Mouse (Mus musculus): ENCODE measurements around the gene Icam5.

The Icam5 gene

DNA sequence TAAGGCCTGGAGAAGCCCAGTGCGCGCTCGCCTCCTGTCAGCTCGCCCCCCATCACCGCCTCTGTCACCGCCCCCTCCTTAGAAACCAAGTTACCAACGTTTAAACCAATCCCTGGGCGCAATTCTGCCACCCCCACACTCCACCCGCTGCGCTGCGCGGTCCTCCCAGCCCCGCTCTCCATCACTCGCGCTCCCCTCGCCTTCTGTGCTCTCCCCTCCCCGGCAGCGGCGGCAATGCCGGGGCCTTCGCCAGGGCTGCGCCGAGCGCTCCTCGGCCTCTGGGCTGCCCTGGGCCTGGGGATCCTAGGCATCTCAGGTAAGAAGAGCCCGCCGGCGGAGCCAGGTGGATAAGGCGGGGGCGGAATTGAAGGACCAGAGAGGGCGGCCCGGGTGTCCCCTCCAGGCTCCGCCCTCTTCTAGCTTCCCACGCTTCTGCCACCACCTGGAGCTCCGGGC lies at the start of gene Icam5:
Gene Icam5, plus strand, starts transcription at position 178 of the 456 bp plus-strand sequence.
- WGBS, result under 1% methylated on average over 34 of the region's 35 CpGs

DNA sequence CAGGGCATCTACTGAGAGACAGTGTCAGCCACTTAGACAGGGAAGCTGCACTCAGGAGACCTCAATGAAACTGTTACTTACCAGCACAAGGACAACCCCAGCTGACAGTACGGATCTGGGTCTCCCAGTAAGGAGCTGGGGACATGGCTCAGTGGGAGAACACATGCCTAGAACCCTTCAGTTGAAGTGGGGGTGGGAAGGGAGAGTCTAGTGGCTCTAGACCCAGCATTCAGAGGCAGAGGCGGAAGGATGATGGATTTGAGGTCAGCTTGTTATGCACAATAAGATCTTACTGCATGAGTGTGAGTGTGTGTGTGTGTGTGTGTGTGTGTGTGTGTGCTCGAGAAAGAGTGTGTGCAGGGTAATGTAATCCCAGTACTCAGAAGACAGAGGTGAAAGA lies 49.7 kb upstream of the Icam5 start:
- 78% methylated on average over 3 of the region's 3 CpGs for WGBS

DNA sequence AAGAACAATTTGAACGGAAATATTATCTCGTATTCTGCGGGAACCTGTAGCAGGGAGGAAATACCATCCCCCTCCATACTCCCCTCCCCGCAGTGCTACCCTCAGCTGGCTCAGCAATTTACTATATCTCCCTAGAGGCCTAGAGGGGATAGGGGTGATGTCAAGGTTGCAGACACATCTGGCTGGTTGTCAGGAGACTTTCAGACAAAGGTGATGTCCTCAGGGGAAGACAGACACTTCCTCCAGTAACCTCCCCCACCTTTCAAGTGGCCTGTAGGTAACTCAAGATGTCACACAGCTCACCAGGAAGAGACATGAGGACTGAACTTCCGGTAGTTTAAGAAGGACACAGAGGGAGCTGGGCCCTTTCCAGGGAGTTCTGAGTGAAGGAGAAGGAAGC lies 48.7 kb upstream of the Icam5 start:
- WGBS, result 72% methylated on average over 5 of the region's 5 CpGs

DNA sequence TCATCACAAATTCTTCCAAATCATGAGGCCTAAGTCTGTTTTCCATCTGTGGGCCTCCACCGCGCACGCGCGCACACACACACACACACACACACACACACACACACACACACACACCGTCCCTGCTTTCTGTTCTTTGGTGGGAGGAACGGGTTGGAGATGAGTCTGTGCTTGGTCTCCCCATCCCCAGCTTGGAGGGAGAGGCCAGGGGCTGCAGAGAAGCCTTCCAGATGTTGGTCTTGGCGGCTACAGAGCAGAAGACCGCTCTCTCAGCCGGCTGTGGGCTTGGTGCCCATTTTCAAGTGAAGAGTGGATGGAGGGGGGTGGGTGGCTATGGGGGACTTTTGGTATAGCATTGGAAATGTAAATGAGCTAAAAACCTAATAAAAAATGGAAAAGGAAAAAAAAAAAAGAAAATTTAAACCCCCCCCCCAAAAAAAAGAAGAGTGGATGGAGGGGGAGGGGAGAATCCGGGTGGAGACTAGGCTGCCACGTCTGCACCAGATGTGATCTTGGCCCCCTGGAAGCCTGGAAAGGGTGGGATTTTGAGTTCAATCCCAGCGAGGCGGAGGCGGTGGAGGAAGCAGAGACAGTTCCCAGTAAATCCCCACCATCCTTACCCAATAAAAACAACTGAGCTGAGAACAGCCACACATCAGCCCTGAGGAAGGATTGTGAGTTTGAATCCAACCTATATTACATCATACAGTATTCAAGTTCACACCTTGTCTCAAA lies 44.8 kb upstream of the Icam5 start:
- 62% methylated on average over 15 of the region's 15 CpGs for WGBS

DNA sequence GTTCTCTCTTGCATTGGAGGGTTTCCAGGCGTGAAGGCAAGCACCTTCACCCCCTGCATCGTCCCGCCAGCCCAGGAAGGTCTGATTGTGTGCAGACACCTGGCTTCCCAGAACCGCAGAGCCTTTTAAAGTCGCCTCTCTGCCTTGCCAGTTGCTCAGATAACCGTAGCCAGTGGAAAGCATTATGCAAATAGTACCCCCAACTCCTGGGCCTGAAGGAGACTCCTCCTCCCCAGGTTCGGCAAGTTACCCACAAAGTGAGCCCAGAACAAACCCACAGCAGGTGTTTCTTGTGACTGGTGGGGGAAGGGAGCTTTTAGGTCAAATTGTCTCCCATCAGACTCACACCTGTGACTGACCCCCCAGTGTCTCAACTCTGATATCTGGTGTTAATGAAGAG lies 43.9 kb upstream of the Icam5 start:
- WGBS, result 48% methylated on average over 7 of the region's 7 CpGs

DNA sequence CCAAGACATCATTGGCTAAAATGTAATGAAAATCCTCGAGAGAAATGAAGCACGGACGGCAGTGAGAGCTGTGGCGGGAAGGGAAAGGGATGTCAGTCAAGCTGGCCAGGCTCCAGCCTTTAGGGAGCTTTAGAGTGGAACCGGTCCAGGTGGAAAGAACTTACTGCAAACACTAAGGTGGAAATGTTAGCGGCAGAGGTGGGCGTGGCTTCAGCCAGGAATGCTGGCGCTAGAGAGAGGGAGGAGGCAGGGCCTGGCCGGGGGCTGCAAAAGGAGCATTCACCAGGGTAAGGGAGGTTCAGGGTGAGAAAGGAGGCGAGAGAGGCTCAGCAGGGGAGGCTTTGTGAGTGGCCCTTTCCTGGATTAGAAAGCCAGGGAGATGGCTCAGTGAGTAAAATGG lies 41.0 kb upstream of the Icam5 start:
- 21% methylated on average over 10 of the region's 10 CpGs for WGBS

DNA sequence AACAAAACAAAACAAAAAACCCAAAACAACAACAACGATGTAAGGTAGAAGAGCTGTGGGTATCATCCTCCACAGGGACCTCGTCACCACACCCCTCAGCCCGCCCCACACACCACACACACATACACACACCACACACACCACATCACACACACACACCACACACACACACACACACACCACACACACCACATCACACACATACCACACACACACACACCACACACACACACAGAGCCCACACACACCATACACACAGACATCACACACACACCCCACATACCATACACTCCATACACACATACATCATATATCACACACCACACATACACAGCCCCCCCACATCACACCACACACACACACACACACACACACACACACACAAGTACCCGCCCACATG lies 40.3 kb upstream of the Icam5 start:
- WGBS, result 89% methylated on average over 4 of the region's 4 CpGs

DNA sequence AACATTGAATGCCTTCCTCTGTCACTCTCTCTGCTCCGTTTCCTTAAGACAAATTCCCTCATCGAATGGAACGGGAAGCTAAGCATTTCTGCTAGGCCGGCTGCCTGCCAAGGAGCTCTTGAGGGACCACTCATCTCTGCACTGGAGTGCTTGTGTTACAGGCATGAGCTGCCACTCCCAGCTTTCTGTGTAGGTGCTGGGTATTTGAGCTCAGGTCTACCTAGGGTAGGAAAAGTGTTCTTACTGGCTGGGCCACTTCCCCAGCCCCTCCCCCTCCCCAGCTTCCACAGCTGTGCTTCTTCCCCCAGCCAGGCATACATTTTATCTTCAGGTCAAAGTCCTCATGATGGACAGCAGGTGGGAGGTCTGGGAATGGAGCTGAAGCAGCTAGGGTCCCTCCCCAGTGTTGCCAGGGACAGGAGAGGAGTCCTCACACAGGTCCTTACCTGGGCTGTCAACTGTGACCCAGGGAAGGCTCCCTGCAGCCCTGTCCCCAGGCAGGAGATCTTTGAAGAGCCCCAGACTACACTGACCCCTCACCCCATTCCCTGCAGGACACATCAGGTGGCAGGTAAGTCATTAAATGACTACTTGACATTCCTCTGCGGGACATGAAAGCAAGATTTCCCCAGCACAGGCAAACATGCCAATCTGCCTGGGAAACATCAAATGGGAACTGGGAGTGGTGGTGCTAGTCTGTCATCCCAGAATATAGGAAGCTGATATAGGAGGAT lies 38.5 kb upstream of the Icam5 start:
- 75% methylated on average over 5 of the region's 5 CpGs for WGBS

DNA sequence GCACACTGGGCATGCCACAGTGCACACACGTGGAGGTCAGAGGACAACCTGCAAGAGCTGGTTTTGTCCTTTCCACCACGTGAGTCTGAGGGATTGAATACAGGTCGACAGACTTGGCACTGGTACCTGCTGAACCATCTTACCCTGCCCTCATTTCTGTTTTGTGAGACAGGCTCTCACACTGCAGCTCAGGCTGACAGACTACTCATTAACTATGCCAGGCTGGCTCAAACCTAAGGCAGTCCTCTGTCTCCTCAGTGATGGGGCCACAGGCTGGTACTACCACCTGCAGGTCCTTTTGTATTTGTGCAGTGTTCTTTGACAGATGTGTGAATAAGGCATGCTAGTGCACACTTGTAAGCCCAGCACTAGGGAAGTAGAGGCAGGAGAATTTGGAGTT lies 36.8 kb upstream of the Icam5 start:
- WGBS, result 63% methylated on average over 3 of the region's 3 CpGs

DNA sequence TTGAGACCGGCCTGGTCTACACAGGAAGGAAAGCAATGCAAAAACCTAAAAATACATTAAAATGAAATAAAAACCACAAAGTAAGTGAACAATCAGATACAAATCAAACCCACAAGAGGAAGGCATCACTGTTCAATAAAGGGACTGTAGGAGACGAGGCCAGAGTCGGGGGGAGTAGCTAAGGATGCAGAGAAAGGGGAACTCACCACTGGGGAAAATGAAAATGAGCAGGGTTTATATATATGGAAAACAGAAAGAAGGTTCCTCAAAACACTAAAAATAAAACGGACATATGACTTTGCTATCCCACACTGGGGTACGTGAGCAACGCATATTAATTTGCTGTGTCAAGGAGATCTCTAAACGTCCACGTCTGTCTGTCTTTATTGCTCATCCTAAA lies 34.8 kb upstream of the Icam5 start:
- WGBS, result 90% methylated on average over 8 of the region's 8 CpGs

DNA sequence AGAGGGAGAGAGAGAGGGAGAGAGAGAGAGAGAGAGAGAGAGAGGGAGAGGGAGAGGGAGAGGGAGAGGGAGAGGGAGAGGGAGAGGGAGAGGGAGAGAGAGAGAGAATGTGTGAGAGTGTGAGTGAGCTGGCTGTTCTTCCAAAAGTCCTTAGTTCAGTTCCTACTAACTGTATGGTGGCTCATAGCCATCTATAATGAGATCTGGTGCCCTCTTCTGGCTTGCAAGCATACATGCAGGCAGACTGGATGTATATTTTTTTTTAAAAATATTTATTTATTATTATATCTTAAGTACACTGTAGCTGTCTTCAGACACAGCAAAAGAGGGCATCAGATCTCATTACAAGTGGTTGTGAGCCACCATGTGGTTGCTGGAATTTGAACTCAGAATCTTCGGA lies 33.5 kb upstream of the Icam5 start:
- WGBS, result 71% methylated on average over 1 of the region's 1 CpGs

DNA sequence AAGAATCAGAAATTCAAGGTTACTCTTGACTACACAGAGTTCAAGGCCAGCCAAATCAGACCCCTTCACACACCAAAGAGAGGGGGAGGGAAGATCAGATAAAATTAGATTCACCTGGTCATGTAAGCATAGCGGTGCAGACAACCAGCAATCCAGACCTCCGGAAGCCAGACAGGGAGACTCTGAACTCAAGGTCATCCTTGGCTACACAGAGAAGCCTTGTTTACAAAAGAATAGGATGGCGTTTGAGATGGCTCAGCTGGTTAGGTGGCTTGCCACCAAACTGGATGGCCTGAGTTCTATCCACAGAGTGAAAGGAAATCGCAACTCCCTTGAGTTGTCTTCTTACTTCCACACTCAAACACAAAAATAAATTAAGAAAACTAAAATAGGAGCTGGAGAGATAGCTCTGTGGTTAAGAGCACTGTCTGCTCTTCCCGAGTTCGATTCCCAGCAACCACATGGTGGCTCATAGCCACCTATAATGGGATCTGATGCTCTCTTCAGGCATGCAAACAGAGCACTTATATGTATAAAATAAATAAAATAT lies 30.1 kb upstream of the Icam5 start:
- 54% methylated on average over 6 of the region's 6 CpGs for WGBS

DNA sequence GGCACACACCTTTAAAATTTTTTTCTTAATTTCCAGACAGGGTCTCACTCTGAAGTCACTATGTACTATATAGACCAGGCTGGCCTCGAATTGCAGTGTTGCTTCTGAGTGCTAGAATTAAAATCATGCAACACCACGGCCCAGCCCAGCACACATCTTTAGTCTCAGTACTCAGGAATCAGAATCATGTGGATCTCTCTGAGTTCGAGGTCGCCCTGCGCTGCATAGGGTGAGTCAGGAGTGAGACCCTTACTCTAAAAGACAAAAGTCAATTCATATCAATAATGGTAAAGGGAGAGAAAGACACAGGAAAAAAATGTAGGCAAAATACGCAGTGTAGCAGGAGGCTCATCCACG lies 29.6 kb upstream of the Icam5 start:
- 11% methylated on average over 7 of the region's 7 CpGs for WGBS

DNA sequence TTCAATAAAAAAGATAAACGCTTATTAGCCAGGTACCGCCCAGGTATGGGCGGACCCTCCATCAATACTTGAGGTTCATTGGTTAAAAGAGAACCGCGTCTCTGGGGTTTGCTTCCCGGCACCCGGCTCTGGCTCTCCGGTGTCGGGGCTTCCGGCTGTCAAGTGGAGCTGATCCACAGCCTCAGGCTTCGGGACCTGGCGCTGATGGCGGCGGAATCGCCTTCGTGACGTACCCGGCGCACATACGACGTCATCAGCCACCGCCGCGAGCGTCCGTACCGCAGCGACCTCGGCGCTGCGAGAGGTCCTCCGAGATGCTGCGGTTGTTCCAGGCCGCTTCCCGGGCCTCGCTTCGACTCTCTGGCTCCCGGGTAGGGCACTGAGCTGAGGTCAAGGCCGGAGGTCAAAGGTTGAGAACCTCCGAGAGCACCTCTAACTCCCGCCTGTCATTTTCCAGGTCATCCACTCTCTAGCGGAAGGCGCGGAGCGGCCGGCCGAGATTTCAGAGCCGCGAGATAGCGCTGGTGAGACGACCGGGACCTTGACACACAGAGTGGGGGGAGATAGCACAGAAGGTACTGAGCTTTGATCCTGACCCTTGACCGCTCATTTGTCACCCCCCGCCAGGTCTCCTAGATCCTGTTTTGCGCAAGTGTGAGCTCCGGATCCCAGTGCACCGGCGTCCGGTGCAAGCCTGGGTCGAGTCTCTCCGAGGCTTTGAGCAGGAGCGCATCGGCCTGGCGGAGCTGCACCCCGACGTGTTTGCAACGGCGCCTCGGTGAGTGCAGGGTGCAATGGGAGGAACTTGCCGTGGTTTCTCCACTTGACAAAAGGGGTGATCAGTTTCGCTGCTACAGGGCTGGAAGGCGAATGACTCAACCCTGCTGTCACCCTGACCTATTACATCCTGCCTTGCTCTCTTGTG lies 29.0 kb upstream of the Icam5 start, which contains the start of gene Mrpl4:
Gene Mrpl4, plus strand, starts transcription at position 112 of the 925 bp plus-strand sequence.
- under 1% methylated on average over 72 of the region's 72 CpGs for WGBS

DNA sequence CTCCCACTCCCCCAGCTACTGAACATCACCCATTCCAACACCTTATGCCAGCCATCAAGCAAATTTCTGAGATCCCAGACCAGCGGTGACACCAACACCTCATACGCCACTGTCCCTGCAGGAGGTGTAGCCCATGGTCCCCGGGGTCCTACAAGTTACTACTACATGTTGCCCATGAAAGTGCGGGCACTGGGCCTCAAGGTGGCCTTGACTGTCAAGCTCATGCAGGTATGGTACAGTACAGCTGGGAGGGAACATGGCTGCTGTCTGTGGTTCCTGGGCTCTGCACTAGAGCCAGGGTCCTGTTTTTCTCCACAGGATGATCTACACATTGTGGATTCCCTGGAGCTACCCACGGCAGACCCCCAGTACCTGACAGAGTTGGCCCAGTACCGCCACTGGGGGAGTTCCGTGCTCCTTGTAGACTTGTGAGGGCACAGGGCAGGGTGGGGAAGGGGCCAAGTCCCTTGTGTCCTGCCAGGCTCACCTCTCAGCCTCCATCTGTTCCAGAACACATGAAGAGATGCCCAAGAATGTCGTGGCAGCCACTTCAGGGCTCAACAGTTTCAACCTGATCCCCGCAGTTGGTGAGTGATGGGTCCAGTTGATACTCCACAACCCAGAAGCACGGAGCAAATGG lies 24.4 kb upstream of the Icam5 start:
- WGBS, result 92% methylated on average over 10 of the region's 10 CpGs

DNA sequence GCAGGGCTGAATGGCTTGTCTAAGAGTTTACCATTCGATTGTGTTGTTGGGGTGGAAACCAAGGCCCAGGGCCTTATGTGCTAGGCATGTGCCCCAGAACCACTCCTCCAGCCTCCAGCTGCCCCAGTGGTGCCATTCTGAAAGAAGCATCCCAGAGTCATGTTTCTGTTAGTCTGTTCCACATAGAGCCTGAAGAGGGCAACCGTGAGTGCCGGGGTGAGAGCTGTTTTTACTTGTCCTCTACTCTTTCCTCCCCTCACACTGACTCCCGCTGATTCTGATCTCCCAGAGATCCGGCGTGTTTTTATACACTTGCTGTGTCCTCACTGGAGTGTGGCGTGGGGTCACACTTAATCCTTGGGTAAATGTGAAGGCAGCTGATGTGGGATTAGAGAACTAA lies 23.9 kb upstream of the Icam5 start:
- WGBS, result 79% methylated on average over 7 of the region's 7 CpGs

DNA sequence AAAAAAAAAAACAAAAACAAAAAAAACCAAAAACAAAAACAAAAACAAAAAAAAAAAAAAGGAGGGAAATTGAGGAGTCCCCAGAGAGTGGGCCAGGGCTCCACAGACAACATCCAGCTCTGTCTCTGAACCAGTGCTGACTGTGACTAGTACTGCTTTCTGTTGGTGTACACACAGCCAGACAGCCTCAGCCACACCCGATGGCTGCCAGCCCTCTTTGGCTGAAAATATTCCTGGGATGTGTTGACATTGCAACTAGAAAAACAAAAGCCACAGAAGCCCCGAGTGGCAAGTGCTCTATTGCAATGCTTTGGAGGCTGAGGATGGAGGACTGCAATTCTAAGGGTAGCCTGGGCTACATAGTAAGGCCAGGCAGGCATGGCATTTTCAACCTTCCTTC lies 21.5 kb upstream of the Icam5 start:
- 33% methylated on average over 2 of the region's 2 CpGs for WGBS

DNA sequence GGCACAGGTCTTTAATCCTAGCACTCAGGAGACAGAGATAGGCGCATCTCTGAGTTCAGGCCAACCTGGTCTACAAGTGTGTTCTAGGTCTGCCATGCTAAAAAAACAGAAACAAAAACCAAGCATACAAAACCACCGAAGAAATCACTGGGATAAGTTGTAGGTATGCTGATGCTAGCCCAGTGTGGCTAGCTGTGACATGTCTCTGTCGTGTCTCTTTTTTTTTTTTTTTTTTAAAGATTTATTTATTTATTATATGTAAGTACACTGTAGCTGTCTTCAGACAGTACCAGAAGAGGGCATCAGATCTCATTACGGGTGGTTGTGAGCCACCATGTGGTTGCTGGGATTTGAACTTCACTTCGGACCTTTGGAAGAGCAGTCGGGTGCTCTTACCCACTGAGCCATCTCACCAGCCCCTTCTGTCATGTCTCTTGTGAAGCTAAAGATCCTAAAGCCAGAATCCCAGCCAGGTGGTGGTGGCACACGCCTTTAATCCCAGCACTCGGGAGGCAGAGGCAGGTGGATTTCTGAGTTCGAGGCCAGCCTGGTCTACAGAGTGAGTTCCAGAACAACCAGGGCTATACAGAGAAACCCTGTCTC lies 20.8 kb upstream of the Icam5 start:
- WGBS, result 70% methylated on average over 9 of the region's 9 CpGs

DNA sequence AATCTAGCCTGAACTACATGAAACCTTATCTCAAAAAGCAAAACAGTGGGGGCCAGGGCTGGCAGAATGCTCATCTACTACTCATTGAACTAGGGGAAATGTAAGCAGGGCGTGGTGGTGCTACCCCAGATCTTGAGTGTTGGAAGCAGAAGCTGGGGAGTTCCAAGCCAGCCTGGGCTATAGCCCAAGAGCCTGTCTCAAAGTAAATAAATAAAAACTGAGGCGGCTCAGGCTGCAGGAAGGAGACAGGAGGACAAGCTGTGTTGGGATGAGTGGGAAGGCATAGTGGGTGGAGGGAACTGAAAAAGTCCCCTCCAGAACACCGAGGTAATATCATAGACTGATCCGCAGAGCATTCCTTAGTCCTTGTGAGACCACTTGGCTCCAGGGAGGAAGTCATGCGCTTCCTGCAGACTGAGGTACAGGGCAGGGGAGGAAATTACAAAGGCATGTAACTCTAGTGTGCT lies 20.0 kb upstream of the Icam5 start:
- 31% methylated on average over 5 of the region's 5 CpGs for WGBS

DNA sequence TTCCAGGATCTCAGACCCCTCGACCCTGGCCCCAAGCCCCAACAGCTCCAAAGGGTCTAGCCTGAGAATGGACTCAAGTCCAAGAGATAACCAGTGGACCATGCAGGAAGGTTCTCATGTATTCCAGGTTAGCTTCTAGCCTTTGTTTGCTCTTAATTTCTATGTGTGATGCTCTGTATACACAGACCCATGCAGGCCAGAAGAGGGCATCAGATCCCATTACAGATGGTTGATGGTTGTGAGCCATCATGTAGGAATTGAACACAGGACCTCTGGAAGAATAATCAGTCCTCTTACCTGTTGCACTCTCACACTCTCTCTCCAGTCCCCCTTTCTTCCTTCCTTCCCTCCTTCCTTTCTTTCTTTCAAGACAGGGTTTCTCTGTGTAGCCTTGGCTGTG lies 19.5 kb upstream of the Icam5 start:
- whole genome bisulfite sequencing, result 58% methylated on average over 1 of the region's 1 CpGs

Measured in cerebral cortex, adult 2 months (tissue).